Mouse (Mus musculus) ovary, postnatal 36 days (tissue): ENCODE data around the gene Sult6b2.

ENCODE experiments used
- DNase-seq: peaks from one replicate; pipeline ENCODE4 v3.0.0; 2022; ENCODE audit warnings: low spot score, mixed read lengths

Gene Sult6b2

GRCm38 (mm10) chr6:142779045-142779811 is 25.1 kb downstream of the Sult6b2 start:
- DNase-seq, result peak; percentile 13

- no peak for DNase-seq
Measured at GRCm38 (mm10) chr6:142776935-142777334, 27.4 kb downstream of the Sult6b2 start.

GRCm38 (mm10) chr6:142773566-142773965 is 30.7 kb downstream of the Sult6b2 start:
- DNase-seq, result no peak

- no peak for DNase-seq
Measured at GRCm38 (mm10) chr6:142771643-142772042, 32.7 kb downstream of the Sult6b2 start.

GRCm38 (mm10) chr6:142769896-142770295 is 34.4 kb downstream of the Sult6b2 start:
- no peak for DNase-seq

GRCm38 (mm10) chr6:142767305-142767704 is 37.0 kb downstream of the Sult6b2 start:
- no peak for DNase-seq

GRCm38 (mm10) chr6:142764933-142765332 is 39.4 kb downstream of the Sult6b2 start:
- DNase-seq, result no peak

- no peak for DNase-seq
Measured at GRCm38 (mm10) chr6:142759633-142760032, 44.7 kb downstream of the Sult6b2 start.

GRCm38 (mm10) chr6:142758562-142758961 is 45.7 kb downstream of the Sult6b2 start:
- DNase-seq, result no peak

GRCm38 (mm10) chr6:142757976-142758375 is 46.3 kb downstream of the Sult6b2 start:
- no peak for DNase-seq

- no peak for DNase-seq
Measured at GRCm38 (mm10) chr6:142757334-142757965, 46.9 kb downstream of the Sult6b2 start.

GRCm38 (mm10) chr6:142756507-142757333 is 47.6 kb downstream of the Sult6b2 start, which contains the start of gene Cmas:
Gene Cmas (plus strand): TSS chr6:142756686.
- DNase-seq, result peak; percentile 85

GRCm38 (mm10) chr6:142752331-142753246 is 51.7 kb downstream of the Sult6b2 start:
- DNase-seq, result no peak

GRCm38 (mm10) chr6:142751365-142751764 is 52.9 kb downstream of the Sult6b2 start:
- no peak for DNase-seq

GRCm38 (mm10) chr6:142748057-142748708 is 56.1 kb downstream of the Sult6b2 start:
- no peak for DNase-seq

- no peak for DNase-seq
Measured at GRCm38 (mm10) chr6:142747165-142747564, 57.1 kb downstream of the Sult6b2 start.

GRCm38 (mm10) chr6:142746765-142747164 is 57.5 kb downstream of the Sult6b2 start:
- DNase-seq, result no peak

GRCm38 (mm10) chr6:142745484-142745883 is 58.8 kb downstream of the Sult6b2 start:
- no peak for DNase-seq

- no peak for DNase-seq
Measured at GRCm38 (mm10) chr6:142743193-142743592, 61.1 kb downstream of the Sult6b2 start.

- DNase-seq, result no peak
Measured at GRCm38 (mm10) chr6:142741763-142742162, 62.5 kb downstream of the Sult6b2 start.

- no peak for DNase-seq
Measured at GRCm38 (mm10) chr6:142738637-142739036, 65.7 kb downstream of the Sult6b2 start.
